Mouse (Mus musculus) cerebellum, adult 2 months (tissue): ENCODE results near the gene Kctd19. TPM values are rescaled to one million over a fixed set of nuclear protein-coding genes. Genes with fewer than 3 reads are reported as not detected.
A peak's percentile ranks its signal among the peaks of the same experiment; 100 is the strongest.

ENCODE experiments used
- DNase-seq, 2 experiments: peaks; one replicate each; pipeline ENCODE4 v3.0.0; 2021
- H3K27ac ChIP-seq: fragments of 200-500 bp; 2 replicates; pipeline ENCODE4 v1.5.1; 2012; ENCODE audit warnings: low read length, control low read depth, inconsistent platforms; ENCODE audit not compliant: insufficient read depth
- H3K27me3 ChIP-seq: fragments of 200-500 bp; 2 replicates; pipeline ENCODE4 v1.6.1; 2012; ENCODE audit warnings: inconsistent platforms, mild to moderate bottlenecking, low read length, moderate library complexity; ENCODE audit not compliant: control insufficient read depth, insufficient read depth
- H3K4me1 ChIP-seq: fragments of 200-500 bp; 2 replicates; pipeline ENCODE4 v1.6.1; 2011; ENCODE audit warnings: low read length; ENCODE audit not compliant: control insufficient read depth, insufficient read depth
- H3K4me3 ChIP-seq: fragments of 200-500 bp; replicated peaks from 2 replicates; pipeline ENCODE3; 2011; ENCODE audit warnings: mild to moderate bottlenecking, low read depth, low read length, control low read depth; ENCODE audit not compliant: insufficient read depth
- CTCF ChIP-seq: fragments of 200-500 bp; IDR thresholded peaks from 2 replicates; pipeline ENCODE4 v1.5.1; 2011; ENCODE audit warnings: low read depth, mild to moderate bottlenecking, control low read depth, low read length, moderate library complexity, borderline replicate concordance; ENCODE audit not compliant: insufficient read depth
- POLR2A ChIP-seq: fragments of 200-500 bp; IDR thresholded peaks from 2 replicates; pipeline ENCODE4 v1.6.1; 2011; ENCODE audit warnings: low read length, control low read depth, borderline replicate concordance; ENCODE audit not compliant: insufficient read depth
- WGBS: fragments of 180-500 bp; shearing (Covaris S2); methylation state at CpG from one replicate; pipeline ENCODE4 v1.1.7; 2018; 5-methylcytosine and 5-hydroxymethylcytosine counted together
- polyA plus RNA-seq: library from polyadenylated mRNA; depleted of rRNA; stranded (reverse); fragments of >200 nt; gene quantifications from 2 replicates; pipeline ENCODE4 v1.2.3, GENCODE M21; 2012; rRNA removed

Kctd19 gene
- polyA plus RNA-seq, 1 experiment, result 0.05 TPM

DNA sequence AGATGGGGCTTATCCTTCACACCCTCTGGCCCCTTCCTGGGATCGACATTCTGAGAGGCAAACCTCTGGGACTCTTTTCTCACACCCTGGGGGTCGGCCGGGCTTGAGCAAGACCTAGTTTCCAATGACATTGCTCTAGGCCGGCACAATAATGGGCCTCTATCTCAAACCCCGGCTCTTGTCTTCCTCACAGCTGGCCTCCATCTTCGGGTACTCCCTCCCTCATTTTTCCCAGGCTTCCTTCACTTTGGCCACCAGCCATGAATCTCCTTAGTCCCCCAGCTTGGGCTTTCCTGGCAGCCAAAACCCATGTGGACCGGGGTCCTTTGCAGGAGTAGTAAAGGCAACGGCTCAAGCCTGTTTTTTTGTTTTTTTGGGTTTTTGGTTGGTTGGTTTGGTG lies 71.9 kb downstream of the Kctd19 start:
- TF ChIP-seq CTCF (no peak), POLR2A (no peak)
- H3K27me3 ChIP-seq, result no peaks in the 10 kb centered on the region
- H3K27ac ChIP-seq, result no peak overlapping the region
- H3K4me1 ChIP-seq, result no peaks in the 10 kb centered on the region
- WGBS, result 20% methylated on average over 8 of the region's 8 CpGs
- no peak for DNase-seq
- no peak overlapping the region for H3K4me3 ChIP-seq

DNA sequence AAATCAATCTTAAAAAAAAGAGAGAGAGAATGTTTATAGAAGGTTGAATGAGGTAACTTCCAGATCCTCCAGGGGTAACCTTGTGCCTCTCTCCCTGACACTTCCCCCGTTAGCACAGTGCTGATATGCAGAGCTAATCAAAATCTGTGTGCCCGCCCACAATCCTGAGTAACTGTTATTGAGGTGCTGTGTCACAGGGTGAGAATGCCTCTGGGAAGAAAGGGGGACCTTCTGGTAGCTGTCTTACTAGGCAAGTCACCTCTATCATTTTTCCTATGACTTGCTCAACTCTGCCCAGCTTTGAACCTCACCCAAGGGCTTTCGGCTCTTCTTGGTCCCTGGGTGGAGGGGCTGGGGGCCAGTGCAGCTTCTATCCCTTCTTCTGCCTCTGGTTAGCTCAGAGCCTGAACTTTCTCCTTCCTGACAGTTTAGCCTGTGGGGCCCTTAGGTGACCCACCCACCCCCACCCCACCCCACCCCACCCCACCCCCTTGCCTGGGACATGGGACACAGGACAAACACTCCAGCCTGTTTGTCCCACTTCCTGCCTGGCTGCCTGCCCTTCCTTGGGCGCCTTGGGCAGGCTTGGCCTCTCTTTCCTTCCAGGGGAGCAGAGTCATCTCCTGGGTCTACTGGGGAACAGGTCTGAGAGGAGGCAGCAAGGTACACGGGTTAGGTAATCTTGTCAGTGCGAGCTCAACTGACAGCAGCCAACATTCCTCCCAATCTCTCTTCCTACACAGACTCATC lies 73.2 kb downstream of the Kctd19 start:
- TF ChIP-seq CTCF, result no peak
- TF ChIP-seq POLR2A, result no peak
- 75% methylated on average over 6 of the region's 6 CpGs for WGBS

DNA sequence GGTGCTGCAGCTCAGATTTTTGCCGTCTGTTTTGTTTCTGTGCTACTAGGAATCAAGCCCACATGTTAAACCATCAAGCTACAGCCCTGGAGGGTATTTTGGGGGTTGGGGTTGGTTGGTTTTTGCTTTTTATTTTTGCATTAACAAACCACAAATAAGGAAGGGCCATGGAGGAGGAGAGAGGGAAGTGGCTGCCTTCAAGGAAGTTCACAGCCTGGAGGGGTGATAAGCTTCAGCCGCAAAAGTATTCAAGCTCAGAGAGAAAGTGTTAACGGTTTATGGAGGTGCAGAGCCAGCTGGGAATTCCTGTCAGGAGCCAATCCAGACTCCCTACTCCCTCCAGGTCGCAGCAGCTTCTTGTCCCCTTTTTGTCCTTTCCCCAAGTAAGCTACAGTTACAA lies 74.3 kb downstream of the Kctd19 start:
- Histone ChIP-seq H3K27ac (no peak overlapping the region), H3K4me3 (no peak overlapping the region), H3K27me3 (no peaks in the 10 kb centered on the region), H3K4me1 (no peaks in the 10 kb centered on the region)
- TF ChIP-seq POLR2A (no peak), CTCF (no peak)
- WGBS, result 76% methylated on average over 4 of the region's 4 CpGs
- DNase-seq, result no peak

More for the DNA sequence above, 73.2 kb downstream of the Kctd19 start:
- H3K27me3 ChIP-seq, result no peaks in the 10 kb centered on the region
- no peak overlapping the region for H3K27ac ChIP-seq
- no peak overlapping the region for H3K4me3 ChIP-seq
- no peaks in the 10 kb centered on the region for H3K4me1 ChIP-seq
- no peak for DNase-seq

GRCm38 (mm10) chr8:105336373-105337130 lies 76.8 kb downstream of the Kctd19 start:
- Histone ChIP-seq H3K4me1 (no peaks in the 10 kb centered on the region), H3K4me3 (no peak overlapping the region), H3K27me3 (no peaks in the 10 kb centered on the region), H3K27ac (no peak overlapping the region)
- 55% methylated on average over 32 of the region's 32 CpGs for WGBS
- peak in 1 of 2 experiments; percentile 8 for DNase-seq
- TF ChIP-seq CTCF (no peak), POLR2A (no peak)

Other genes starting within 250 kb of the Kctd19 start
- 14.5 and 15.1 TPM in 2 replicates for gene Cbfb, start 242.8 kb downstream of the Kctd19 start, polyA plus RNA-seq
- 34.9 and 36.4 TPM in 2 replicates for gene D230025D16Rik, start 188.4 kb downstream of the Kctd19 start, polyA plus RNA-seq
- gene B3gnt9, start 158.3 kb downstream of the Kctd19 start, polyA plus RNA-seq, result 5.2 and 6.3 TPM in 2 replicates
- 10.3 and 12.1 TPM in 2 replicates for gene Tradd, start 148.9 kb downstream of the Kctd19 start, polyA plus RNA-seq
- gene Fbxl8, start 148.9 kb downstream of the Kctd19 start, polyA plus RNA-seq, result 1.7 and 2.1 TPM in 2 replicates
- 18.4 and 24.5 TPM in 2 replicates for gene Hsf4, start 143.7 kb downstream of the Kctd19 start, polyA plus RNA-seq
- gene Nol3, start 137.4 kb downstream of the Kctd19 start, polyA plus RNA-seq, result 8.8 and 10.4 TPM in 2 replicates
- gene 4931428F04Rik, start 123.6 kb downstream of the Kctd19 start, polyA plus RNA-seq, result 25.1 and 27.4 TPM in 2 replicates
- 17.0 and 20.0 TPM in 2 replicates for gene Exoc3l, start 117.4 kb downstream of the Kctd19 start, polyA plus RNA-seq
- 81.6 and 91.5 TPM in 2 replicates for gene E2f4, start 115.8 kb downstream of the Kctd19 start, polyA plus RNA-seq
- gene Elmo3, start 107.9 kb downstream of the Kctd19 start, polyA plus RNA-seq, result 12.4 and 15.2 TPM in 2 replicates
- 5.0 and 6.3 TPM in 2 replicates for gene Lrrc29, start 87.2 kb downstream of the Kctd19 start, polyA plus RNA-seq
- gene Tmem208, start 87.1 kb downstream of the Kctd19 start, polyA plus RNA-seq, result 106 and 110 TPM in 2 replicates
- gene Fhod1, start 65.5 kb downstream of the Kctd19 start, polyA plus RNA-seq, result 4.0 and 4.2 TPM in 2 replicates
- gene Slc9a5, start 64.7 kb downstream of the Kctd19 start, polyA plus RNA-seq, result 51.7 and 62.0 TPM in 2 replicates
- 11.0 and 13.5 TPM in 2 replicates for gene Plekhg4, start 40.2 kb downstream of the Kctd19 start, polyA plus RNA-seq
- 0.65 and 1.2 TPM in 2 replicates for gene Lrrc36, start 69 bp upstream of the Kctd19 start, polyA plus RNA-seq
- gene Tppp3, start 58.0 kb upstream of the Kctd19 start, polyA plus RNA-seq, result 286 and 297 TPM in 2 replicates
- gene Zdhhc1, start 83.4 kb upstream of the Kctd19 start, polyA plus RNA-seq, result 64.7 and 67.9 TPM in 2 replicates
- 0.08 TPM in 1 of 2 replicates, not detected in the other for gene Hsd11b2, start 105.3 kb upstream of the Kctd19 start, polyA plus RNA-seq
- gene Atp6v0d1, start 152.5 kb upstream of the Kctd19 start, polyA plus RNA-seq, result 333 and 336 TPM in 2 replicates
- 33.4 and 35.9 TPM in 2 replicates for gene Ripor1, start 191.8 kb upstream of the Kctd19 start, polyA plus RNA-seq
- gene Ctcf, start 223.1 kb upstream of the Kctd19 start, polyA plus RNA-seq, result 41.6 and 45.7 TPM in 2 replicates
- 0.36 and 1.00 TPM in 2 replicates for gene Agrp, start 223.9 kb upstream of the Kctd19 start, polyA plus RNA-seq